Mouse (Mus musculus): ENCODE measurements around the gene Plppr3. TPM values are rescaled to one million over a fixed set of nuclear protein-coding genes. Genes with fewer than 3 reads are reported as not detected.
A peak's percentile ranks its signal among the peaks of the same experiment; 100 is the strongest.

The Plppr3 gene
- polyA plus RNA-seq, 2 experiments = 61.5 to 220 TPM

GRCm38 (mm10) chr10:79836918-79837317 lies 37.5 kb downstream of the Plppr3 start:
- peaks cover 12% of the 10 kb centered on the region; the same call in 1 of the 2 replicates for H3K4me1 ChIP-seq (ENCODE audit: control insufficient read depth, insufficient read depth, low read length)
- H3K9me3 ChIP-seq (ENCODE audit: control insufficient read depth, low read length) = no peaks in the 10 kb centered on the region
- H3K4me2 ChIP-seq (replicated peaks; ENCODE audit: low read depth, low read length, severe bottlenecking) = no peak overlapping the region
- no peak for DNase-seq (ENCODE audit: low spot score)
- WGBS = 98% methylated on average over 3 of the region's 3 CpGs
- H3K4me3 ChIP-seq (replicated peaks; ENCODE audit: low read length) = no peak overlapping the region
- H3K36me3 ChIP-seq (ENCODE audit: control insufficient read depth, insufficient read depth, low read length) = no peaks in the 10 kb centered on the region
- no peak for TF ChIP-seq POLR2A (IDR thresholded peaks at IDR 0.05; ENCODE audit: borderline replicate concordance, extremely low read depth, insufficient read depth, insufficient read length)
- no peak for ATAC-seq (ENCODE audit: low FRiP score, low read depth)
- no peak overlapping the region for H3K9ac ChIP-seq (ENCODE audit: low read depth, low read length, severe bottlenecking)
- no peaks in the 10 kb centered on the region for H3K27me3 ChIP-seq (ENCODE audit: control insufficient read depth, insufficient read depth, low read length)
- no peak overlapping the region for H3K27ac ChIP-seq (replicated peaks; ENCODE audit: low read depth, low read length)

DNA sequence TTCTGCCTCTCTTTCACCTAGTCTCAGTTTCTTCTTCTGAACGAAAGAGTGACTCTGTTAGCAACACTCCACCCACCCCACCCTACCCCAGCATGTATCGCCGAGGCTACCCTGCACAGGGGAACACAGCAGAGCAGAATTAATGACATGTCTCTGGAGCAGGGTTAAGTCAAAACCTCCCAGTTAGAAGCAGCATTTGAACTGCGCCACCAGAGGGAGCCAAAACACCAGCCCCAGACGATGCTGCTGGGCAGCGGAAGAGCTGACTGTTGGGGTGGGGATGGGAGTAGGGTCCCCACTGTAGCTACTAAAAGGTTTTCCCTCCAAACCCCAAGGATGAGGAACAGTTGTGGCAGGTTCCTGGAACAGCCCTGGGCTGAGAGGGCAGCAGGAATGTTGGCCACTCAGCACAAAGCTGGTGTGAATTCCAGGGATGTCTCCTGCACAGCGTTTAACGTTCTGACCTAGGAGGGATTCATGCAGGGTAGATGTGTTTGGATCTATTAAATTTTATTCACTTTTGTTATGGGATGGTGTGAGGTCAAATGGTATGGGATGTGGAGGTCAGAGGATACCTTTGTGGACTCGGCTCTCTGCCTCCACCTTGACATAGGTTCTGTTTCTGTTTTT lies 39.5 kb downstream of the Plppr3 start:
- Histone ChIP-seq H3K27me3 (ENCODE audit: control insufficient read depth, insufficient read depth, low read length) (no peaks in the 10 kb centered on the region), H3K9ac (ENCODE audit: low read depth, low read length, severe bottlenecking) (no peak overlapping the region), H3K27ac (replicated peaks; ENCODE audit: low read depth, low read length) (no peak overlapping the region), H3K4me2 (replicated peaks; ENCODE audit: low read depth, low read length, severe bottlenecking) (no peak overlapping the region), H3K4me3 (replicated peaks; ENCODE audit: low read length) (no peak overlapping the region), H3K9me3 (ENCODE audit: control insufficient read depth, low read length) (no peaks in the 10 kb centered on the region), H3K4me1 (ENCODE audit: control insufficient read depth, insufficient read depth, low read length) (no peaks in the 10 kb centered on the region), H3K36me3 (ENCODE audit: control insufficient read depth, insufficient read depth, low read length) (no peaks in the 10 kb centered on the region)
- TF ChIP-seq POLR2A (IDR thresholded peaks at IDR 0.05; ENCODE audit: borderline replicate concordance, extremely low read depth, insufficient read depth, insufficient read length) = no peak
- peak; percentile 87 for DNase-seq (ENCODE audit: low spot score)
- peak; percentile 85 for ATAC-seq (ENCODE audit: low FRiP score, low read depth)
- 21% methylated on average over 9 of the region's 9 CpGs for WGBS

- no peak overlapping the region for H3K9ac ChIP-seq (ENCODE audit: low read depth, low read length, severe bottlenecking)
- no peak overlapping the region for H3K4me2 ChIP-seq (replicated peaks; ENCODE audit: low read depth, low read length, severe bottlenecking)
- DNase-seq (ENCODE audit: low spot score) (no peak), ATAC-seq (ENCODE audit: low FRiP score, low read depth) (no peak)
- H3K9me3 ChIP-seq (ENCODE audit: control insufficient read depth, low read length) = no peaks in the 10 kb centered on the region
- no peaks in the 10 kb centered on the region for H3K27me3 ChIP-seq (ENCODE audit: control insufficient read depth, insufficient read depth, low read length)
- no peaks in the 10 kb centered on the region for H3K4me1 ChIP-seq (ENCODE audit: control insufficient read depth, insufficient read depth, low read length)
- no peak for TF ChIP-seq POLR2A (IDR thresholded peaks at IDR 0.05; ENCODE audit: borderline replicate concordance, extremely low read depth, insufficient read depth, insufficient read length)
- H3K27ac ChIP-seq (replicated peaks; ENCODE audit: low read depth, low read length) = no peak overlapping the region
- no peaks in the 10 kb centered on the region for H3K36me3 ChIP-seq (ENCODE audit: control insufficient read depth, insufficient read depth, low read length)
- WGBS = 74% methylated on average over 9 of the region's 9 CpGs
- no peak overlapping the region for H3K4me3 ChIP-seq (replicated peaks; ENCODE audit: low read length)
Measured at GRCm38 (mm10) chr10:79832786-79833181, 41.6 kb downstream of the Plppr3 start.

DNA sequence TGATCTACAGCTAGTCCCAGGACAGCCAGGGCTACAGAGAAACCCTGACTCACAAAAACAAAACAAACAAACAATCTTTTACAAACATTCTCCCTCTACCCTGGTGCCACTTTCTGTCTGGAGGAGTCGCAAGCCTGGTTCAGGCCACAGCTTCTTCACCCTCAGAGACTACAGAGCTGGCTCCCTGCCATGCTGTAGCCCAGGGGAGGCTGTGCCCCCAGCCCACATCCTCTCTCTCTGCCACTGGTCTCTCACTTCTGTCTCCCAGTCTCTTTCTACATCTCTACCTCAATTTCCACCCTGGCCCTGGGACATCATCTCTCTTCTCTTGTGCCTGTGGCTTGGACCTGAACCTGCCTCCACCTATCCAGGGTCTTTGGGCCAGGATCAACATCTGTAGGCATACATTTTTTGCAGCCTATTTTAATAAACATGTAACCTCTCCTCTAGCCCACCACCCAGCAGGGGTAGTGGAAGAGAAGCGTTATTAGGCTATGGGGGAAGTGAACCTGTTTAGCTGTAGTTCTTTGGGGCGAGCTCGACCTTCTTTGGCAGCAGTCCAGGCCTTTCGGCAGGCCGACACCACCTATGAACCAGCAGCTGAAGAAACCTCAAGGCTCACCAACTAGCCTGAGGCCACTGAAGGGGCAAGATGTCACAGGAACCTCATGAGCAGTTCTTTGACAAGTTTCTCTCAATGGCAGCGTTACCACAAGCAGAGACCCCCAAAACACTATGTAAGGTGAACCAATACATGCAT lies 42.2 kb downstream of the Plppr3 start:
- Histone ChIP-seq H3K27ac (replicated peaks; ENCODE audit: low read depth, low read length) (no peak overlapping the region), H3K4me3 (replicated peaks; ENCODE audit: low read length) (no peak overlapping the region), H3K4me1 (ENCODE audit: control insufficient read depth, insufficient read depth, low read length) (no peaks in the 10 kb centered on the region), H3K4me2 (replicated peaks; ENCODE audit: low read depth, low read length, severe bottlenecking) (no peak overlapping the region), H3K9ac (ENCODE audit: low read depth, low read length, severe bottlenecking) (no peak overlapping the region), H3K36me3 (ENCODE audit: control insufficient read depth, insufficient read depth, low read length) (no peaks in the 10 kb centered on the region), H3K27me3 (ENCODE audit: control insufficient read depth, insufficient read depth, low read length) (no peaks in the 10 kb centered on the region), H3K9me3 (ENCODE audit: control insufficient read depth, low read length) (no peaks in the 10 kb centered on the region)
- no peak for TF ChIP-seq POLR2A (IDR thresholded peaks at IDR 0.05; ENCODE audit: borderline replicate concordance, extremely low read depth, insufficient read depth, insufficient read length)
- no peak for ATAC-seq (ENCODE audit: low FRiP score, low read depth)
- no peak for DNase-seq (ENCODE audit: low spot score)
- WGBS = 46% methylated on average over 7 of the region's 7 CpGs

GRCm38 (mm10) chr10:79831583-79831982 lies 42.9 kb downstream of the Plppr3 start:
- DNase-seq (ENCODE audit: low spot score) (no peak), ATAC-seq (ENCODE audit: low FRiP score, low read depth) (no peak)
- H3K4me3 ChIP-seq (replicated peaks; ENCODE audit: low read length) = no peak overlapping the region
- no peaks in the 10 kb centered on the region for H3K9me3 ChIP-seq (ENCODE audit: control insufficient read depth, low read length)
- 75% methylated on average over 3 of the region's 3 CpGs for WGBS
- no peaks in the 10 kb centered on the region for H3K27me3 ChIP-seq (ENCODE audit: control insufficient read depth, insufficient read depth, low read length)
- TF ChIP-seq POLR2A (IDR thresholded peaks at IDR 0.05; ENCODE audit: borderline replicate concordance, extremely low read depth, insufficient read depth, insufficient read length) = no peak
- H3K4me1 ChIP-seq (ENCODE audit: control insufficient read depth, insufficient read depth, low read length) = no peaks in the 10 kb centered on the region
- no peaks in the 10 kb centered on the region for H3K36me3 ChIP-seq (ENCODE audit: control insufficient read depth, insufficient read depth, low read length)
- H3K4me2 ChIP-seq (replicated peaks; ENCODE audit: low read depth, low read length, severe bottlenecking) = no peak overlapping the region
- H3K27ac ChIP-seq (replicated peaks; ENCODE audit: low read depth, low read length) = no peak overlapping the region
- H3K9ac ChIP-seq (ENCODE audit: low read depth, low read length, severe bottlenecking) = no peak overlapping the region
